Comparison of ENCODE assay signal across 11 mouse cellular contexts in the genomic region with DNA sequence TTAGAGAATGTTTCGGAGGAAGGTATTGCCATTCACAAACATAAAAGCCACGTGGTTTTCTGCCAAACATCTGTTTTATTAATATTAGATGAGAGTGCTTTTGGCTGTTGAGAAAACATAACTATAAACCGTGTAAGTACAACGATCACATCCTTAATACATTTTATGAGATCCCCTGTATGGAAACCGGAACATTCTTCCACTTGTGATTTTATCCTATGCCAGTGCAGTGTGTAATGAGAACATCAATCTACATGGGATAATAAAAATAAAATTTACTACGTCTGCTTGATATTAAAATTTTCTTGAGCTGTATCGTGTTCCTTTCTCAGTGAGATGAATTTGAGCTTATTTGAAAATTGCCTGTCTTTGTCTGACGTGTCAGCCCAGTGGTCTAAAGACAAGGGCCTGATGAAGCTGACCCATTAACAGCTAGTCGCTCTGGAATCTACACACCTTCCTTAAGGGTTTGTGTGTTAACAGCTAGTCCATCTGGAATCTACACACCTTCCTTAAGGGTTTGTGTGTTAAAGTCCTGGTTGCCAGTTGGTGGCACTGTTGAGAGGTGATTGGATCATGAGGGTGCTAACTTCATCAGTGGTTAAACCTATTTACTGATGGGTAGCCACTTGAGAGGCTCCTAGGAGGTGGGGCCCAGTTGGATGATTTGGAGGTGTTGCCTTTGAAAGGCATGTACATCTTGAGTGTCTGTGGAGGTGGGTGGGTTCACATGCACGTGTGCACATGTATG.
DNase-seq lines count a peak whose midpoint lies in the region; ATAC-seq and TF ChIP-seq lines count a peak whose summit lies in the region.
"Had no signal": no experiment of that assay in that cellular context is flagged by ENCODE, and none has a peak within 500 bp of the region (broad histone marks: within the 10 kb centered on the region; RNA-seq: fewer than 3 reads in every experiment).

No protein-coding gene starts in this region.

- dilution Hi-C loops in CH12.LX (cut with MboI; ENCODE audit: extremely low pct_ligation_motif_present, extremely low pct_unique_long_range_greater_than_20kb, low sequenced_read_pairs): no loop called here

- H3K4me1 ChIP-seq in CH12.LX (ENCODE audit: control insufficient read depth in 1 of 2, insufficient read depth in 2 of 2): no peaks in the 10 kb centered on the region
- 0 out of 2 replicates have a peak, but pooled peaks cover 6% of the 10 kb centered on the region for H3K4me1 ChIP-seq in intestine, postnatal 0 days (replicated peaks; ENCODE audit: control insufficient read depth, insufficient read depth, low read length)
- H3K4me1 ChIP-seq in hindbrain, embryonic 11.5 days (replicated peaks; ENCODE audit: control insufficient read depth, insufficient read depth, low read length): no peaks in the 10 kb centered on the region
- H3K4me1 ChIP-seq: forebrain, embryonic 15.5 days; liver, embryonic 15.5 days; neural tube, embryonic 12.5 days had no signal

- TF ChIP-seq CTCF in left cerebral cortex, adult 2 months (IDR thresholded peaks at IDR 0.05): peak; percentile 60
- TF ChIP-seq CTCF in CH12.LX (conservative IDR thresholded peaks at IDR 0.05 in 1 of 2, IDR thresholded peaks at IDR 0.05 in 1 of 2; ENCODE audit: low read depth in 2 of 2, low read length in 2 of 2): peak in 1 of 2 experiments; percentile 33; a peak in 2 of 4 replicates
- peak; percentile 65 for TF ChIP-seq CTCF in intestine, postnatal 0 days (IDR thresholded peaks at IDR 0.05; ENCODE audit: low read depth)

- 79% methylated on average over 10 of the region's 10 CpGs for WGBS in intestine, postnatal 0 days
- 82% methylated on average over 10 of the region's 10 CpGs for WGBS in hindbrain, embryonic 11.5 days

- no peak overlapping the region for H3K4me2 ChIP-seq in CH12.LX (ENCODE audit: insufficient read depth, low read depth, poor library complexity, severe bottlenecking)
- no peak overlapping the region for H3K4me2 ChIP-seq in intestine, postnatal 0 days (replicated peaks; ENCODE audit: low read depth)
- no peak overlapping the region for H3K4me2 ChIP-seq in hindbrain, embryonic 11.5 days (replicated peaks; ENCODE audit: low read depth, low read length)
- H3K4me2 ChIP-seq: forebrain, embryonic 15.5 days; liver, embryonic 15.5 days; neural tube, embryonic 12.5 days had no signal

- peak; percentile 55 for ATAC-seq in intestine, postnatal 0 days
- ATAC-seq in granulocyte monocyte progenitor cell, adult 5-6 weeks (replicated peaks; ENCODE audit: poor library complexity, severe bottlenecking): no peak
- ATAC-seq in hindbrain, embryonic 11.5 days (ENCODE audit: low FRiP score): no peak
- ATAC-seq: forebrain, embryonic 15.5 days had no signal

- peaks cover 13% of the 10 kb centered on the region for H3K27me3 ChIP-seq in CH12.LX (replicated peaks)
- H3K27me3 ChIP-seq in intestine, postnatal 0 days (replicated peaks; ENCODE audit: control insufficient read depth, insufficient read depth, low read length): no peaks in the 10 kb centered on the region
- H3K27me3 ChIP-seq in hindbrain, embryonic 11.5 days (ENCODE audit: control insufficient read depth, insufficient read depth, low read length): no peaks in the 10 kb centered on the region
- H3K27me3 ChIP-seq: forebrain, embryonic 15.5 days; liver, embryonic 15.5 days; neural tube, embryonic 12.5 days had no signal

- H3K9ac ChIP-seq in CH12.LX (ENCODE audit: insufficient read depth, low read depth): no peak overlapping the region
- no peak overlapping the region for H3K9ac ChIP-seq in intestine, postnatal 0 days (ENCODE audit: low read depth, low read length)
- H3K9ac ChIP-seq in hindbrain, embryonic 11.5 days (ENCODE audit: low read depth, low read length): no peak overlapping the region
- H3K9ac ChIP-seq: forebrain, embryonic 15.5 days; liver, embryonic 15.5 days; neural tube, embryonic 12.5 days had no signal

- TF ChIP-seq EP300 in CH12.LX (IDR thresholded peaks at IDR 0.05; ENCODE audit: low read length): no peak

- no peaks in the 10 kb centered on the region for H3K79me2 ChIP-seq in CH12.LX (replicated peaks; ENCODE audit: control insufficient read depth, extremely low read depth, insufficient read depth, poor library complexity, severe bottlenecking)

- in situ Hi-C loops in CH12.LX (cut with MboI; ENCODE audit: low pct_ligation_motif_present, low pct_unique_long_range_greater_than_20kb, low sequenced_read_pairs): no loop called here

- H3K9me3 ChIP-seq in CH12.LX (replicated peaks; ENCODE audit: low read length): peaks cover 9% of the 10 kb centered on the region
- no peaks in the 10 kb centered on the region for H3K9me3 ChIP-seq in intestine, postnatal 0 days (ENCODE audit: control insufficient read depth)
- H3K9me3 ChIP-seq in hindbrain, embryonic 11.5 days (ENCODE audit: control insufficient read depth, low read length): no peaks in the 10 kb centered on the region
- H3K9me3 ChIP-seq: forebrain, embryonic 15.5 days; liver, embryonic 15.5 days; neural tube, embryonic 12.5 days had no signal

- TF ChIP-seq POLR2A in CH12.LX (IDR thresholded peaks at IDR 0.05; ENCODE audit: low read depth, low read length): no peak

- peak; percentile 15; the same call in 1 of the 2 replicates for TF ChIP-seq RAD21 in CH12.LX (IDR thresholded peaks at IDR 0.05; ENCODE audit: low read depth, low read length)

- intact Hi-C loops in left cerebral cortex, adult 2 months (cut with DNase I): loop anchor here (2.0 kb wide), 1 partner anchor 280 kb away; no protein-coding TSS in a partner anchor

- no peak overlapping the region for H3K27ac ChIP-seq in left cerebral cortex, adult 2 months
- no peak overlapping the region for H3K27ac ChIP-seq in CH12.LX (ENCODE audit: insufficient read depth, low read depth)
- no peak overlapping the region for H3K27ac ChIP-seq in intestine, postnatal 0 days (ENCODE audit: low read depth, low read length)
- H3K27ac ChIP-seq in hindbrain, embryonic 11.5 days (ENCODE audit: low read depth, low read length): no peak overlapping the region
- H3K27ac ChIP-seq: forebrain, embryonic 15.5 days; liver, embryonic 15.5 days; neural tube, embryonic 12.5 days had no signal

- peak; percentile 30 for DNase-seq in embryo, embryonic 10 days (ENCODE audit: low spot score)
- no peak for DNase-seq in embryo, embryonic 9.5 days (ENCODE audit: extremely low spot score)
- DNase-seq in left cerebral cortex, adult 2 months (ENCODE audit: extremely low spot score in 1 of 2, low spot score in 2 of 2): peak in 1 of 2 experiments; percentile 27
- no peak for DNase-seq in left cerebral cortex, adult 11 months (ENCODE audit: low spot score)
- peak; percentile 16 for DNase-seq in CH12.LX (ENCODE audit: extremely low read depth)
- DNase-seq in hindbrain, embryonic 11.5 days (ENCODE audit: low spot score): no peak

- H3K4me3 ChIP-seq in left cerebral cortex, adult 2 months: no peak overlapping the region
- no peak overlapping the region for H3K4me3 ChIP-seq in CH12.LX (replicated peaks in 1 of 3; ENCODE audit: low read depth in 2 of 3, low read length in 2 of 3, poor library complexity in 1 of 3)
- no peak overlapping the region for H3K4me3 ChIP-seq in intestine, postnatal 0 days (ENCODE audit: low read depth, low read length)
- no peak overlapping the region for H3K4me3 ChIP-seq in hindbrain, embryonic 11.5 days (ENCODE audit: low read depth, low read length)
- H3K4me3 ChIP-seq: forebrain, embryonic 15.5 days; liver, embryonic 15.5 days; neural tube, embryonic 12.5 days had no signal

- H3K36me3 ChIP-seq in CH12.LX (replicated peaks in 1 of 2; ENCODE audit: control insufficient read depth in 1 of 2, insufficient read depth in 1 of 2, low read length in 1 of 2): no peaks in the 10 kb centered on the region
- no peaks in the 10 kb centered on the region for H3K36me3 ChIP-seq in intestine, postnatal 0 days (ENCODE audit: control insufficient read depth, insufficient read depth)
- H3K36me3 ChIP-seq in hindbrain, embryonic 11.5 days (ENCODE audit: control insufficient read depth, insufficient read depth, low read length): no peaks in the 10 kb centered on the region
- H3K36me3 ChIP-seq: forebrain, embryonic 15.5 days; liver, embryonic 15.5 days; neural tube, embryonic 12.5 days had no signal

TF ChIP-seq in CH12.LX, 34 proteins besides CTCF, POLR2A, EP300 and RAD21:
- TF ChIP-seq MAX (IDR thresholded peaks at IDR 0.05; ENCODE audit: low read length): no peak
- TF ChIP-seq NELFE (IDR thresholded peaks at IDR 0.05; ENCODE audit: low read depth, low read length): no peak
- no peak for TF ChIP-seq BHLHE40 (IDR thresholded peaks at IDR 0.05; ENCODE audit: low read depth, low read length)
- TF ChIP-seq JUND (conservative IDR thresholded peaks at IDR 0.05; ENCODE audit: low read depth, low read length): no peak
- TF ChIP-seq MAFK (IDR thresholded peaks at IDR 0.05; ENCODE audit: insufficient replicate concordance, low read length): no peak
- TF ChIP-seq ZC3H11A (IDR thresholded peaks at IDR 0.05; ENCODE audit: low read depth, low read length): no peak
- no peak for TF ChIP-seq ETS1 (conservative IDR thresholded peaks at IDR 0.05; ENCODE audit: low read depth, low read length)
- no peak for TF ChIP-seq RCOR1 (conservative IDR thresholded peaks at IDR 0.05; ENCODE audit: low read depth, low read length)
- no peak for TF ChIP-seq ZKSCAN1 (IDR thresholded peaks at IDR 0.05; ENCODE audit: borderline replicate concordance, low read depth, low read length)
- no peak for TF ChIP-seq PAX5 (IDR thresholded peaks at IDR 0.05; ENCODE audit: low read length)
- TF ChIP-seq MXI1 (IDR thresholded peaks at IDR 0.05; ENCODE audit: low read depth, low read length): no peak
- TF ChIP-seq JUN (IDR thresholded peaks at IDR 0.05; ENCODE audit: insufficient read depth, low read depth, low read length): no peak
- no peak for TF ChIP-seq CHD1 (IDR thresholded peaks at IDR 0.05; ENCODE audit: low read depth, low read length)
- no peak for TF ChIP-seq TCF12 (IDR thresholded peaks at IDR 0.05; ENCODE audit: low read depth, low read length)
- TF ChIP-seq E2F4 (IDR thresholded peaks at IDR 0.05; ENCODE audit: insufficient replicate concordance, low read depth, low read length): no peak
- TF ChIP-seq MYC (IDR thresholded peaks at IDR 0.05; ENCODE audit: low read depth, low read length): no peak
- no peak for TF ChIP-seq ZMIZ1 (IDR thresholded peaks at IDR 0.05; ENCODE audit: low read depth, low read length)
- no peak for TF ChIP-seq MAZ (IDR thresholded peaks at IDR 0.05; ENCODE audit: low read depth, low read length)
- no peak for TF ChIP-seq SMC3 (IDR thresholded peaks at IDR 0.05; ENCODE audit: low read depth, low read length)
- TF ChIP-seq USF1 (IDR thresholded peaks at IDR 0.05; ENCODE audit: low read depth, low read length): no peak

Comparison
In these comparisons a context has a peak if more than half of its experiments do, and no peak if none do; other contexts are left out.
1. DNase-seq: peak in embryo, embryonic 10 days (single experiment) and CH12.LX (single experiment); none in embryo, embryonic 9.5 days (single experiment), left cerebral cortex, adult 11 months (single experiment) and hindbrain, embryonic 11.5 days (single experiment).